Mouse (Mus musculus) gastrocnemius, adult 18-20 months (tissue): Measurements from ENCODE around the gene Bcar3. TPM values are rescaled to one million over a fixed set of nuclear protein-coding genes. Genes with fewer than 3 reads are reported as not detected.
"Not testable (repeated sequence)": the region's sequence is repeated elsewhere in the genome, so short reads cannot be mapped to it uniquely, and the experiment has no call there.

Experiments used
- DNase-seq: peaks from one replicate; pipeline ENCODE4 v3.0.0; 2021; ENCODE audit warnings: low spot score
- total RNA-seq, 2 experiments: library from RNA; stranded (reverse); gene quantifications; 2 replicates each; pipeline ENCODE4 v1.2.3; 2021

The Bcar3 gene
- total RNA-seq, 2 experiments from 2014 or later = 3.0 to 8.3 TPM

DNA sequence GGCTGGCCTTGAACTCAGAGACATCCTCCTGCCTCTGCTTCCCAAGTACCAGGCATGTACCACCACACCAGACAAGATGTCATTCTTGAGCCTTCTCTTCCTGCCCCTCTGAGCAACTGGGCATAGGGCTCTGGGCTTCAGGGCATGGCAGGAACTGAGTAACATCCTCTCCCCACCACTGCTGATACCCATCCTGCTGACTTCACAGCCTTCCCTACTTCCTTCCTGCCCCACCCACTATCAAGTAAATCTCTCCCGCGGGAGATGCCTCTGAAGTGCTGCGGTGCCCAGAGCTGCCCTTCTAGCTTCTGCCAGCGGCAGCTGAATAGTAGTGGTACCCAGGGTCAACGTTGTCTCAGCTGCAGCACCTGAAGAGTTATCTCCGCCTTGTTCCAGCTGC is 84.7 kb downstream of the Bcar3 start:
- DNase-seq = no peak

DNA sequence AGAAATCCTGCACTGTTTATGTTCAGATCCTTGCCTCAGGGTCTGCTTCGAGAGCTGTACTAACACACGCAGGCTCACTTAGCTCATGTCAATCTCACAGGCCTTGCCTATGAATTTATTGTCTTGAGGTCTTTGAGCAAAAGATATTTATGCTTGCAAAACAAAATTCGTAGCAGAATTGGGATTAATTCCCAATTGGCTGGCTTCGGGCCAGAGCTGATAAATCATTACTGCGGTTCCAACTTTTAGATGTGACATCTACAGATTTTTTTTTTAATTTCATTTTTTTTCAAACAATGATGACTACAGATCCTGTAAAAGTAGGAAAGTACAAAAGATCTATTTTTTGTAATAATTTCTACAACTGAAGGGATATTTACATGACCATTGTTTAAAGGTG is 86.8 kb downstream of the Bcar3 start:
- DNase-seq = no peak

DNA sequence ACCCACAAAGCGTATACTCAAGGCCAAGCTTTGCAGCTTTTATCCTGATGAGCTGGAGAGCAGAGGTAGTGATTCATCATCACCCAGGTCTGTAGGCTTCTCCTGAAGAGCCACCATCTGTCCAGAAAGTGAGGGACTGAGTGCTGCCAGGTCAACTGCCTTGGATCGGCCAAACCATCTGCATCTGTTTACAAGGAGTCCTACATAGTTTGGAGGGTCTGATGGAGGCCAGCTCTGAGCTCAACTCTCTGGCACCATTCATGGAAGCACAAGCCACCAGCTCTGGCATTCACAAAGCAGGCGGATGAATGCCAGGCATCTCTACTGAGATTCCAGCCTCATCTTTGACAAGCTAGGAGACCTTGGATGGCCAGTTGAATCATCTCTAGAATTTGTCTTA is 87.7 kb downstream of the Bcar3 start:
- DNase-seq = no peak

DNA sequence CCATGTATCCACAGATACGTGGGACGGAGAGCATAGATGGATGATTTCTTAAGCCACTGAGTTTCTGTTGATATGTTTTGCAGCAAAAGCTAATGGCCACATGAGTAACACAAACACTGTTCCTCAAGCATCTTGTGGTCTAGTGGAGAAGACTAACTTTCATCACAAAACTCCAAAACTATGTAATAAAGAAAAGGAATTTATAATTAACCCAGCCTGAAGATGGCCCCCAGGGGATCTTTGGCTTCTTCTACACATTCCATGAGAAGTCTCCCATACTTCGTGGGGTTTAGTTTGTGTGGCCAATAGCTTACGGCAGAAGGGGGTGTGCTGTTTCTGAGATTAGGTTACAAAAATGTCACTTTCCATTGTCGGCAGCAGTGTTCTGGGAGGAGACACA is 92.5 kb downstream of the Bcar3 start:
- DNase-seq = no peak

DNA sequence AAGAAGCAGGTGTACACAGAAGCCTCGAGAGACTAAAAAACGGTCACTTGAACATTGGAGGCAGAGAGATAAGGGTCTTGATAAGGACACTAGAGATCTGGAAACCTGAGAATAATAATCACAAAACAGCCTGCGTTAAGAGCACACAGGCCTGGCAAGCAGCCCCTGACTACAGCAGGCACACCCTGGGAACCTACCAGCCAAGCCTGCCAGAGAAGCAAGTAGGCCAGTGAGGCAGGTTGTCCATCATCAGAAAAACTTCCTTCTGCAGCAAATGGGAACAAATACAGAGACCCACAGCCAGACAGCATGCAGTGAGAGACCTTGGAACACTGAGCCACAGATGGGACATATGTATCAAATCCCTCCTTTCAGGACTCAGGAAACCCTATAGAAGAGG is 93.8 kb downstream of the Bcar3 start:
- no peak for DNase-seq

DNA sequence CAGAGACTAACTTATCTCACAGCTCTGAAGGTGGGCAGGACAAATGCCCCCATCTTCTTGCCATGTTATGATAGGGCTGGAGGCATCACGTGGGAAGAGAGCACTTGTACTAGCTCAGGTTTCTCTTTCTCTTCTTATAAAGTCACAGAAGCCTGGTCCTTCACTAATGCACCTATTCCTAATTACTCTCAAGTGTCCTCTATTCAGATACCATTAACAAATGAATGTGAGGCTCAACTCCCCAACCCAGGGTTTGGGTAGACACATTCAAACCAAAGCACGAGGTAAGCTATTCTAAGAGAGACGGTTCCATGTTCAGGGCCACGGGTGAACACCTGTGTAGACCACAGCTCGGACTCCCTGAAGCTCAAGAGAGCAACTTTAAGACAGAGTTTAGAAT is 96.0 kb downstream of the Bcar3 start:
- no peak for DNase-seq

DNA sequence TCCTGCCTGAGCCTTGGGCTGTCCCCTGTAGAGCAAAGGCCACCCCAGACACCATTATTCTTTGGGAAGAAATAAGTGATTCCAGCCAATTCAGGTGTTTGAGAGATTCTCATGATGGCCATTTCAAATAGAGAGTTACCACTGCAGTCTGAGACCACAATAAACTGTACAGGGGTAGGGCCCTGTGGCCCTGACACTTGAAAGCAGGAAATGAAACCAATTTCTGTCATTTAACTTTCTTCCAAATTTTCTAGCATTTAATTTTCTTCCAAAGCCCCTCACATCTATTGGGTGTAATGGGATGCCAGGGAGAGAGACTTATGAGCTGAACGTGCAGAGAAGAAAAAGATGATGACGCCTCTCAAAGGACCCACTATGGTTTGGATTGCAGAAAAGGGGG is 97.2 kb downstream of the Bcar3 start:
- no peak for DNase-seq

DNA sequence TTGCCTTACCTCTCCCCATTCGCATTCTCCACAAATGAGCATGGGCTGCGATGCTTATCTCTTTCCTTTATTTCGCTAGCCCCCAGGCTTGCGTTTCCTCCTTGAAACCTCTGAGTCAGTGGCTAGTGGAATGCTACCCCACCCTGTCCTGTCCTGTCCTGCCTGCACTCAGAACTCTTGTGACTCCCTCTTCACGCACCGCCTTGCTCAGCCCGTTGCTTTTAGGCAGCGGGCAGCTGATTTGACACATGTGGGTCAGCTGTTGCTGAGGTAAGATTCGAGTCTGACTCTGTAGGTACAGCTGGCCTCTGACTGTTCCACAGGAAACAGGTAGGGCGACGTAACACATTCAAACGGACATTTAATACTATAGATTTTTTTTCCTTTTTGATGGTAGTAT is 97.9 kb downstream of the Bcar3 start:
- no peak for DNase-seq

DNA sequence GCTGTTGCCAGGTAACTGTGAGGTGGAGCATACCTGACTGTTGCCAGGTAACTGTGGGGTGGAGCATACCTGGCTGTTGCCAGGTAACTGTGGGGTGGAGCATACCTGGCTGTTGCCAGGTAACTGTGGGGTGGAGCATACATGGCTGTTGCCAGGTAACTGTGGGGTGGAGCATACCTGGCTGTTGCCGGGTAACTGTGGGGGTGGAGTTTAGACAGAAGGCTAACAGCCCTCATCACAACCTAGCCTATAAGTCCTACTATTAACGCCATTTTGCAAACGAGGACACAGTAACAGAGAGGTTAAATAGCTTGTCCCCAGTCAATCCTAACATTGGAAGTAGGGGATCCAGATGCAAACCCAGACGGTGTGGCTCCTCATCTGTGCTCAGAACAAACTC is 99.5 kb downstream of the Bcar3 start:
- DNase-seq = not testable (repeated sequence)

DNA sequence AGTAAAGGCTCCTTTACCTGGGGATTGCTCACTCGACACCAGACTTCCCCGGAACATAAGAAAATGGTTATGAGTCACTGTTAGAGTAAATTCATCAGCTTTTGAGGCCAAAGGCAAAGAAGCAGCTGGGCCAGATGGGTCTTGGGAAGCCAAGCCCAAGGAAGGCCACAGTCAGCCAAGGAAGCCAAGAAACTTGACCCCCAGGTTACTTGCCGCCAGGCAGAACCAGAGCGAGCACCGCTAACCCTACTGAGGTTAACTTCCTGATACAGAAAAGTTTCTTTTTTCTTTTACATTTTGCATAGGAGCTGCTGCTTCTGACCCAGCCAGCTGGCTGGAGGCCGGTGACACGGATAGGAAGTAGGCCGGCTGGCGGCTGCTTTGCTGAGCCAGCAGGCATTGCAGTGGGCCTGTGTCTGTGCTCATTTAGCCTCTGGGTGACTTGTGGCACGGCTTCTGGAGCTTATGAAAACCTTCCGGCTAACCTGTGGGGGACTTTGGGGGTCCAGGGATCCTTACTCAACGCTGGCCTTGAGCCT is 100.0 kb downstream of the Bcar3 start:
- DNase-seq = peak; percentile 13

DNA sequence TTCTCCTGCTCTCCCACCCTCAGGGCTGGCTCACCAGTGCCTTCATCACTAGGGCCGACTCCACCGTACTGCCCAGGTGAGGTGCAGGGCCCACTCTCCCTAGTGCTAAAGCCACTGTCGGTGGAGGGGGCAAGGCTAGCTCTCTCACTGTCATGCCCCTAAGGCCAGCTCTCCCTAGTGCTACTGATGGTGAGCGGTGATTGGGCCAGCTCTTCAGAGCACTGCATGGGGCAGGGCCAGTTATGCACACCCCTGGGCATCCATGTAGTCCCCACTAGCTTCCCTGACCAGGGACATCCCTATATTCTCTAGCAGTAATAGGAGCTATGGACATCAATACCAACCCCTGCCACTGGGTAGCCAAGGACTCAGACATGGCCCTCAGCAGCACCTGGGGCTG is 103.0 kb downstream of the Bcar3 start:
- DNase-seq = no peak

DNA sequence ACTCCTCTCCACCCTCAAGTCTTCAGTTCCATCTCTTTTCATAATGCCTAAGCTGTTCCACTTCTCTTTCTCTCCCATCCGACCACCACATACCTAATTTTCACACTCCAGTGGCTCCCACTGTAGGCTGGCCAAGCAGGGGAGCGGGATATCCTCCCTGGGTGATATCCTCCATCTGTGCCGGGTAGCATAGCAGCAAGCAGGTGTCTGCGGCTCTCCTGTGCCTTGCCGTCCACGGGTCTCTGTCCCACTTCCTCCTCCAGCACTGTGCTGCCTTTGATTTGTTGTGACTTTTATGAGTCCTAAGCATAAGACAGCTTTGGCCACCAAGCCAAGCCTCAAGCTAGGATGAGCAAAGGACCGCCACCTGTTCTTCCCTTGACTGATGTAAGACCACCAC is 103.5 kb downstream of the Bcar3 start:
- DNase-seq = no peak

DNA sequence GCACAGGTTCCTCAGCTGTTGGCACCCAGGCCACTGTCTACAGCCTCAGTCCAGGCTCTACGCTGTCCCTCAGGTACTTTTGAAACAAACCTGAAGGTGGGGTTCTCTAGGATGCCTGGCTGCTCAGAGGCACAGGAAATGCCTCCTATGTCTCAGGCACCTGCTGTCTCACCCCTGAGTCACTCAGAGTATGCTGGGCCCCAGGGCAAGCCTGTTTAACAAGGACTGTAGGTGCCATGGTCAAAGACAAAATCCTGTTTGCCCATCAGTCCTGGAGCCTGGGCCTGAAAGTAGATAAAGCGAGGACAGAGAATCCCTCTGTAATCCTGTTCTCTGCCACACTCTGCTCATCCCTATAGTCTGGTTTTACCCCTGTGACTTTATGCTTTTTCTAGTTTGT is 107.1 kb downstream of the Bcar3 start:
- no peak for DNase-seq

DNA sequence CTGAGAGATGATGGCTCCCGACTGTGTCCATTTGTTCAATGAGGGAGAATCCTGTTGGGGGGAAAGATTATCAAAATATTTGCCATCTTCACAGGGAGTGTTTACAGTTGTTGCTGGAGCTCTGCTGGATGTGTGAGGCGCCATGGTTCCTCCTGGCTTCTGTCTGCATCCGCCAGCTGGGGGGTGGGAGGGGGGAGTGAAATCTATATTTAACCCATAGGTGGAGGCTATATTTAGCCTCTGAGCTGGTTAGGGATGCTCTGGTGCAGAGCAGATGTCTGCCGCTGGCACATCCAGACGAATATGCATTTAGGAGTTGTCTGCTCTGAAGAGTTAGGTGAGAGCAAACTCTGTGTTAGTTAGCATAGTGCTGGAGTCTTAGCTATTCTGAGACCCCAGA is 108.2 kb downstream of the Bcar3 start:
- no peak for DNase-seq

DNA sequence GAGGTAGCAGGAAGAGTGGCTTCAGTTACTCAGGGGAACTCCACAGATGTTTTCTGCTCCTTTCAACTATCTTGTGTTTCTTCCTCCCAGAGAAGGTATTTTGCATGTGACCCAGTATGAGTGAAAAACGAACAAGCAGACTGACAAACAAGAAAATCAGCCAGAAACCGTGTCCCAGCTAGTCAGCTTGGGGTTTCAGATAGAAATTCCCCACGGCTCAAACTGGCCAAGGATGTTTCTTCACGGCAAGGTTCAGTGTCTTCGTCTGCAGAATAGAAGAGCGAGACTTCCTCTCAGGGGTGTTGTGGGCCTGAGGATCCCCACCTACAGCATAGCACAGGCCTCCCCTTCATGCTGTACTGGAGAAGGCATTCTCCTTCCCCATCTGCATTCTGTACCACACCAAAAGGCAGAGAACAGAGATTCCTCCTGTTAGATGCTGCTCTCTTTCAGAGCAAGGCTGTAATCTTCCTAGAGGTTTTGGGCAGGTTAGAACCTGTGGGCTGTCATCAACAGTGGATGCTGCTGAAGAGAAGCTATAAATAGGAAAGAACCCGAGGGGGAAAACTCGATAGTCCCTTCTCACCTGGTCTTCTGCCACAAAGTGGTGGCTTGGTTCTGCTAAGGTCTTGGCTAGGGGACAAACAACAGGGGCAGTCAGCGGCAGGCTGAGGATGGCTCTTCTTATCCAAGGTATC is 110.1 kb downstream of the Bcar3 start:
- no peak for DNase-seq

DNA sequence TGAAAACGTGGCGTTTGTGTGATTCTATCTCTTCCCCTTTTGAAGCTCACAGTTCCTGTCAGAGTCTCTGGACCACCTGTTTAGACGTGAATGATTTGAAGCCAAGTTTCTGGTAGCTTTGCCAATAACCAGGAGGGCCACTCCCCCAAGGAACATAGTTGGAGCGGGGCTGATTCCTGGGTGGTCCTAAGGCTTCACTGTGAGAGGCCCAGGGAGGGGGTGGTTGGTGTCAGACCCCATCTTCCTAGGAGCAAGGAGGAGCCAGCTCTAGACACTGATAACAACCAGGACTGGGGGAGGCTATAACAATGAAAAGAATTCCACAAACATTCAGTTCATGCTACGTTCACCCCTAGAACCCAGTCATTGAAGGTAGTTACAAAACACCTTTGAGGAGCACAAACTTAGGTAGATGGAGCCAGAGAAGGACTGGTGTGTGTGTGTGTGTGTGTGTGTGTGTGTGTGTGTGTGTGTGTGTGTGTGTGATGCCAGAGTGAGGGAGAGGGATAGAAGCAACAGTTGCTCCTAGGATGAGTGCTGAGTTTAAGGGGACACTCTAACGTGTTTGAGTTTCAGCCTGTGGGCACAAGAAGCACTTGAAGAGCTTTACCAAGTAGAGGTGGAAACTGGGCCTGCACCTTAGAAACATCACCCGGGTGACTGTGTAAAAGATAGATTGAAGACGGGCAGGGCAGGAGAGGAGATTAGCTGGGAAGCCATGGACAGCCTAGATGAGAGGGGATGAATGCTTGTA is 111.4 kb downstream of the Bcar3 start:
- DNase-seq = no peak

DNA sequence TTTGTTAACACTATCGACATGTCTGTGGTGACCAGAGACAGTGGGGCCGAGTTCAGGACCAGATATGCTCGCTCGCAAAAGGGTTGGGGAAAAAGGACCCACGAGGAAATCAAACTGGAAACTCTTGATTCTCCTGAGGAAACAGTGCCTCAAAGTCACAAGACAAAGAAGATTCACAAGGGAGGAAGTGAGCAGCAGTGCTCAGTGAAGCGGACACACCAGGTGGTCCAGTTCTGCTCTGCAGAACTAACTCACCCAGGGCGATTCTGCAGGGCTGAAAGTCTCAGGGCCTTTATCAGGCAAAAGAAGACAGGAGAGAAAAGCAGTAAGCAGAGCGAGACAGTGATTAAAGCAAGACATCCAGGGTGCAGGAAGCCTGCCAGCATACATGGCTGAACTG is 112.5 kb downstream of the Bcar3 start:
- DNase-seq = no peak

DNA sequence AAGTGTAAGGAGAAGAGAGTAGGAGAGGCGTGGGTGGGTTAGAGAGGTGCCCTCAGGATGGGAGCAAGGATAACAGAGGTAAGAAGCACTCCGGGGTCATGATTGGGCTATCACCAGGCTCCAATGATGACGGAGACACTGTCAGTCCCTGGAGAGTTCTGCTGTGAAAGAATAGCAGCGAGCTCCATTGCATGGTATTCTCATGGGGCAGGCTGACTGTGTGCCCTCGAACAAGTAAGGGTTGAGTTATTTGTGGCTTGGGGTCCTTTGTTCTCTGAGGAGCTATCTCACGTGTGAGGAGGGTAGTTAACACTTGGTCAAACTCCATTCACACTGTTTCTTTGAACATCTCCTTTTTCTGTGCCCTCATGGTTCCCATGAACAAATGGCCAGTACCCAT is 113.8 kb downstream of the Bcar3 start:
- no peak for DNase-seq

DNA sequence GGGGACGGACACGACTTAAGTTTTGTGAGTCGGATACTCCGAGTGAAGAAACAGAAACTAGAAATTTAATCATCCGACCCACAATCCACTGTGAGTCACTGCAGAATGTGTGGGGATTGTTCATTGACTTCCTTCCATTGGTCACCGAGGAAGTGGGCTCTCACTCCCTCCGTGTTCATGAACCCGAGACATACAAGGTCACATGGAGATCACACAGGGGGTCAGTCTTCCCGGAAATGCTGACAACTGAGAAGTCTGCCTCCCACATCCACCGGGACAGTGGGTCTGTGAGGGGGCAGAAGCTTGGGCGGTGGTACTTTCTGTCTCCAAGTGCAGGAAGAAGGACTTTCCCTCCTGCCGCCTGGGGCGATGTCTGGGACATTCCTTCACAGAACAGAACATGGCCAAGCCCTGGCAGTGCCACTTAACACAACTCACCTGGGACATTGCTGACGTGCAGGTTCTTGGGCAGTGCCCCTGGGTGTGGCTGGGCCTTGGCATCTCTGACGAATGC is 114.9 kb downstream of the Bcar3 start:
- DNase-seq = no peak

DNA sequence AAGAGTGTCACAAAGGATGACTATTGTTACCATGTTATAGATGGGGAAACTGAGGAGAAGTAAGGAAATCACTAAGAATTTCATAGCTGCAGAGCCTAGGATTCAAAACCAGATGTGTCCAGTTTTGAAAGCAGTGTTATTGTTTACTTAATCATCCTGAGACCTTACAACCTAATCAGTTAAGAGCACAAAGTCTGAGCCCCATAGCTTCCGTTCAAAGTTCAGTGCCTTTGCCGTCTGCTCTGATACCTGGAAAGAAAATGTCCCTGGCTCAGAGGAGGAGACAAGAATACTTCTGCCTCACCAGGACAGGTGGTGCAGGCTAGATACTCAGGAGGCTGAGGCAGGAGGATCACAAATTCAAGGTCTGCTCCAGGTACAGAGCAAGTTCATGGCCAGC is 117.7 kb downstream of the Bcar3 start:
- no peak for DNase-seq

DNA sequence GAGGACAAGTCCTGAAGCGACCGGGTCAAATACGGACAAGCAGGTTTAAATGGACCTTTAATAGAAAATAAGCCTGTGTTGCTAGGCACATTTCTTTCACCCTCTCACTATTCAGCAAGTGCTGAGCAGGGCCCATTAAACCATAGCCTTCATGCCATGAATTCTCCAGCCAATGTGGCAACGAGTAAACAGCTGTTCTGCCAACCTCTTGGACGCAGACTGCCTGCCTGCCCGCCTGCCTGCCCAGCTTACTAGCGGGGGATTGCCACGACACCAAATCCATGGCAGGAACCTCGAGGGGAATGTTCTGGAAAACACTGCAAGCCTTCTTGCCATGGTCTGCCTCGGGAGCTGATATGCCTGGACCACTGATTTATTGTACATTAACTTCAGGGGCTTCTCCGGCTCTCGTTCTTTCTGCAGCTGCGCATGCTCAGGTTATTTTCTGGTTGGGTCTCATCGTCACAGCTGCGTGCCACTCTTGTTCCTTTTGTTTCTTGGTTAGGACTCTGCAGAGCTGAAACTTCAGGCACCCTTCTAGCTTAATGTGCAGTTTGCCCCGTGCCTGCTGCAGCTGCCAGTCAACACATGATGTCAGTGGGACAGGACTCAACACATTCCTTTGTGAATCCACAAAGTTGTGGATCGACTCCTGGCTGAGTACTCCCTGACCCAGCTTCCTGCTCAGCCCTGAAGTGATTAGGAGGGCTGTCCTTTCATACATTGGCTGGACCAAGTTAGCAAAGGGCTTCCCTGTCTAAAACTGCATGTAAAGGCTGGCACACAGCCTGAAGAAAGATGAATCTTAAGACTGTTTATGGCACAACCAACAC is 120.0 kb downstream of the Bcar3 start:
- DNase-seq = peak; percentile 11

DNA sequence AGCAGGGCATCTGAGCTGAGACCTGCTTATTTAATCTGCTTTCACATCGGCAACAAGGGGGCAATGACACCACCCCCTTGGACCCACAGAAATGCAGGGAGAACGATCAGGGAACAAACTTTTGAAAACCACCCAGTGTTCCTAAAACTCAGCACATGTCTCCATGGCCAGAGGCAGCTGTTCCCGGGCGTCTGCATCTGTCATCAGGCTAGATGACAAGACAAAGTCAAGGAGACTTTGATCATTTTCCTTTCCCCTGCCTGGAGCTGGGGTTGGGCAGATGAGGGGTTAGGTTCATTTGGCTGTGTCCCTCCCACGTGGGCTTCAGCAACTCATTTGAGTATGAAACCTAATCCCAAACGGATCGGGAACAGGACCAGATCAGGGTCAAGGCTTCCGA is 120.9 kb downstream of the Bcar3 start:
- no peak for DNase-seq
